Mouse (Mus musculus) myocyte (in vitro differentiated cells): ENCODE data around the gene Hoxa4. TPM values are rescaled to one million over a fixed set of nuclear protein-coding genes. Genes with fewer than 3 reads are reported as not detected.
A peak's percentile ranks its signal among the peaks of the same experiment; 100 is the strongest.

Experiments
- H3K27me3 ChIP-seq: one replicate; pipeline ENCODE4 v1.6.1; 2011; ENCODE audit not compliant: control insufficient read depth, insufficient read depth, insufficient read length
- H3K36me3 ChIP-seq: one replicate; pipeline ENCODE4 v1.6.1; 2011; ENCODE audit not compliant: control insufficient read depth, insufficient read depth
- H3K4me2 ChIP-seq: one replicate; pipeline ENCODE4 v1.6.1; 2011; ENCODE audit warnings: low read depth, control low read depth
- H3K4me3 ChIP-seq: one replicate; pipeline ENCODE4 v1.5.1; 2011; ENCODE audit warnings: mild to moderate bottlenecking, control low read depth, moderate library complexity
- H3K79me2 ChIP-seq: one replicate; pipeline ENCODE4 v1.6.1; 2011; ENCODE audit not compliant: control insufficient read depth, insufficient read depth
- H3ac ChIP-seq: one replicate; pipeline ENCODE4 v1.6.1; 2011; ENCODE audit not compliant: control insufficient read depth, insufficient read length
- CEBPB ChIP-seq: IDR thresholded peaks from 2 replicates; pipeline ENCODE4 v1.6.1; 2011; ENCODE audit warnings: mild to moderate bottlenecking, moderate library complexity; ENCODE audit not compliant: poor library complexity, insufficient read depth, severe bottlenecking
- E2F4 ChIP-seq: IDR thresholded peaks from one replicate; pipeline ENCODE4 v1.6.1; 2011; ENCODE audit warnings: mild to moderate bottlenecking, control low read depth, moderate library complexity; ENCODE audit not compliant: insufficient read depth
- MAX ChIP-seq: IDR thresholded peaks from one replicate; pipeline ENCODE4 v1.6.1; 2011; ENCODE audit warnings: low read depth, mild to moderate bottlenecking, control low read depth
- MYOD1 ChIP-seq, 3 experiments: IDR thresholded peaks; one replicate each; pipeline ENCODE4 v1.6.1; 2011; ENCODE audit warnings: control low read depth in 2 of 3, low read depth in 2 of 3, mild to moderate bottlenecking in 2 of 3, moderate library complexity in 1 of 3; ENCODE audit not compliant: insufficient read length in 2 of 3, control insufficient read depth in 1 of 3
- MYOG ChIP-seq, 3 experiments: IDR thresholded peaks; one replicate each; pipeline ENCODE4 v1.6.1; 2011; ENCODE audit warnings: control low read depth in 2 of 3, low read depth in 2 of 3, mild to moderate bottlenecking in 2 of 3; ENCODE audit not compliant: insufficient read length in 2 of 3, control insufficient read depth in 1 of 3, insufficient read depth in 1 of 3
- POLR2A ChIP-seq: IDR thresholded peaks from one replicate; pipeline ENCODE4 v1.6.1; 2011; ENCODE audit warnings: low read depth, mild to moderate bottlenecking, control low read depth, moderate library complexity; ENCODE audit not compliant: insufficient read length
- POLR2AphosphoS2 ChIP-seq: IDR thresholded peaks from one replicate; pipeline ENCODE4 v1.6.1; 2011; ENCODE audit warnings: low read depth, control low read depth; ENCODE audit not compliant: insufficient read length
- REST ChIP-seq: IDR thresholded peaks from one replicate; pipeline ENCODE4 v1.6.1; 2011; ENCODE audit warnings: mild to moderate bottlenecking, control low read depth, moderate library complexity; ENCODE audit not compliant: insufficient read depth, insufficient read length
- SRF ChIP-seq: IDR thresholded peaks from one replicate; pipeline ENCODE4 v1.6.1; 2011; ENCODE audit warnings: low read depth; ENCODE audit not compliant: control insufficient read depth, insufficient read length
- TCF12 ChIP-seq: IDR thresholded peaks from one replicate; pipeline ENCODE4 v1.6.1; 2011; ENCODE audit warnings: mild to moderate bottlenecking, control low read depth; ENCODE audit not compliant: poor library complexity, insufficient read depth, severe bottlenecking
- TCF3 ChIP-seq: IDR thresholded peaks from one replicate; pipeline ENCODE4 v1.6.1; 2011; ENCODE audit warnings: low read depth, control low read depth; ENCODE audit not compliant: insufficient read length
- USF1 ChIP-seq: IDR thresholded peaks from one replicate; pipeline ENCODE4 v1.6.1; 2011; ENCODE audit warnings: low read depth, mild to moderate bottlenecking, control low read depth, moderate library complexity
- polyA plus RNA-seq: library from polyadenylated mRNA; unstranded; fragments of >200 nt; fragmentation: generic; extraction: Trizol; gene quantifications from one replicate; pipeline ENCODE4 v1.2.1, GENCODE M21; 2012; ENCODE audit warnings: missing spikeins

Gene Hoxa4
- polyA plus RNA-seq, 1 experiment, result 1.4 TPM

- Histone ChIP-seq H3K4me3 (no peak overlapping the region), H3K79me2 (peaks cover 4% of the 10 kb centered on the region), H3K4me2 (no peak overlapping the region), H3K36me3 (no peaks in the 10 kb centered on the region), H3K27me3 (no peaks in the 10 kb centered on the region), H3ac (no peak overlapping the region)
- TF ChIP-seq SRF (no peak), USF1 (no peak), TCF3 (no peak), REST (no peak), MAX (no peak), POLR2A (no peak), POLR2AphosphoS2 (no peak), CEBPB (no peak), E2F4 (no peak), MYOD1 (IDR thresholded peaks at IDR 0.05; ENCODE audit: control insufficient read depth in 1 of 3, insufficient read length in 2 of 3, low read depth in 2 of 3) (no peak), TCF12 (no peak), MYOG (IDR thresholded peaks at IDR 0.05; ENCODE audit: control insufficient read depth in 1 of 3, insufficient read depth in 1 of 3, insufficient read length in 2 of 3, low read depth in 2 of 3) (no peak)
Observed at GRCm38 (mm10) chr6:52189909-52190308, 1.6 kb downstream of the Hoxa4 start.

- no peak overlapping the region for H3K4me2 ChIP-seq
- no peak overlapping the region for H3ac ChIP-seq
- peaks cover 4% of the 10 kb centered on the region for H3K79me2 ChIP-seq
- no peaks in the 10 kb centered on the region for H3K27me3 ChIP-seq
- TF ChIP-seq SRF (no peak), MYOG (IDR thresholded peaks at IDR 0.05; ENCODE audit: control insufficient read depth in 1 of 3, insufficient read depth in 1 of 3, insufficient read length in 2 of 3, low read depth in 2 of 3) (peak; percentile 37 to 80 (median 59)), POLR2A (no peak), MYOD1 (IDR thresholded peaks at IDR 0.05; ENCODE audit: control insufficient read depth in 1 of 3, insufficient read length in 2 of 3, low read depth in 2 of 3) (peak in 2 of 3 experiments; percentile 55 to 70)
- H3K36me3 ChIP-seq, result no peaks in the 10 kb centered on the region
- H3K4me3 ChIP-seq, result no peak overlapping the region
Observed at GRCm38 (mm10) chr6:52189172-52189591, 2.4 kb downstream of the Hoxa4 start.

DNA sequence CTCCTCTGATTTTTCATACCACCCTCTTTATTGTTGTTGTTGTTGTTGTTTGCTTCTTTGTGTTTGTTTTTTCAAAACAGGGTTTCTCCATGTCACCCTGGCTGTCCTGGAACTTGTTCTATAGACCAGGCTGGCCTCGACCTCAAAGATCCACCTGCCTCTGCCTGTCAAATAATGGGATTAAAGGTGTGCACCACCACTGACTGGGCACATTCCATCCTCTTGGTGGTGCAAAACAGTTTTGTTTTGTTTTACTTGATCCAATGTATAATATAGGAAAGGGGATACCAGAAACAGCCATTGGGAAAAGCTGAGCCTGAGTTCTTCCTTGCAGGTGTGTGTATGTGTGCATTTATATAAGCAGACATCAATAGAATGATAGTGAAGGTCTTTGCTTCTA is 5.1 kb downstream of the Hoxa4 start:
- H3ac ChIP-seq, result no peak overlapping the region
- H3K4me3 ChIP-seq, result no peak overlapping the region
- TF ChIP-seq MYOD1 (IDR thresholded peaks at IDR 0.05; ENCODE audit: control insufficient read depth in 1 of 3, insufficient read length in 2 of 3, low read depth in 2 of 3) (peak in 2 of 3 experiments; percentile 21 to 64), POLR2A (no peak), SRF (no peak), TCF3 (no peak), USF1 (no peak), REST (no peak), POLR2AphosphoS2 (no peak)
- H3K27me3 ChIP-seq, result no peaks in the 10 kb centered on the region
- no peaks in the 10 kb centered on the region for H3K79me2 ChIP-seq
- no peak overlapping the region for H3K4me2 ChIP-seq
- H3K36me3 ChIP-seq, result no peaks in the 10 kb centered on the region

DNA sequence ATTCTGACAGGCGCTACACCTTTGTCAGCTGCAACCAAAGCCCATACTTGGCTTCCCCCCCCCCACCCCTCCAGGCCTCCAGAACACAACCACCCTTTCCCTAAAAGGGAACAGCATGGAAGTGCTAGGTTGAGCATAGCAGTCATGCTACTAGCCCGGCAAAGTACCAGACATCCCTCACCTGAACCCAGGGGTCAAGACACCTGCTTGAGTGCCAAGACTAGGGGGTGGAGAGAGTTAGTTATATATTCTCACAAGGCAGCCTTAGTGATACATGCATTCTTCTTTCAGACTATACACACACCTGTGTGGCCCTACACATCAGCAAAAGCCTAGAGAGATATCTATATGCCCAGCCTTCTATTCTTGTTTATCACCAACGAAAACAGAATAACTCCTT is 5.7 kb downstream of the Hoxa4 start:
- Histone ChIP-seq H3K36me3 (no peaks in the 10 kb centered on the region), H3K4me2 (no peak overlapping the region), H3K4me3 (no peak overlapping the region), H3K79me2 (no peaks in the 10 kb centered on the region), H3ac (no peak overlapping the region), H3K27me3 (no peaks in the 10 kb centered on the region)
- TF ChIP-seq MYOG (IDR thresholded peaks at IDR 0.05; ENCODE audit: control insufficient read depth in 1 of 3, insufficient read depth in 1 of 3, insufficient read length in 2 of 3, low read depth in 2 of 3) (no peak), MYOD1 (IDR thresholded peaks at IDR 0.05; ENCODE audit: control insufficient read depth in 1 of 3, insufficient read length in 2 of 3, low read depth in 2 of 3) (no peak), USF1 (no peak), E2F4 (no peak)

DNA sequence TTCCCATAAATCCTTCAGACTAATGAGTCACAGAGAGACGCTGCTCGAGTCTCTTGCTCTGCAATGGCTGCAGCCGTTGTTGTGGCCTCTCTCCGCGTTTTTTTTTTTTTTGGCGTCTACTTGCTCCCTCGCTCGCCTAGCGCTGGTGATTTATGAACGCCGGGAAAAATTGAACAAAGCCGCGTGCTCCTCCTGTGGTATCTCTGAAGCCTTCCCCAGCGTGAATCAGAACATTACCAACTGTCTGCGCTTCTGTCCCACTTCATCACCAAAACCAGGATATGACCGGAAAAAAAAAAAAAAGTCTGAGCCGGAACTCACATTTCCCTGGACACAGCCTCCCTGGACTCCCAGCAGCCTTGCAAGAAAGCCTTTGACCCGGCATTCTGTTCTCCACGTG is 6.3 kb downstream of the Hoxa4 start:
- no peaks in the 10 kb centered on the region for H3K79me2 ChIP-seq
- no peak overlapping the region for H3K4me3 ChIP-seq
- TF ChIP-seq USF1, result no peak
- TF ChIP-seq CEBPB, result no peak
- TF ChIP-seq MYOD1 (IDR thresholded peaks at IDR 0.05; ENCODE audit: control insufficient read depth in 1 of 3, insufficient read length in 2 of 3, low read depth in 2 of 3), result no peak
- no peak for TF ChIP-seq TCF12
- no peak for TF ChIP-seq MYOG (IDR thresholded peaks at IDR 0.05; ENCODE audit: control insufficient read depth in 1 of 3, insufficient read depth in 1 of 3, insufficient read length in 2 of 3, low read depth in 2 of 3)
- no peak for TF ChIP-seq TCF3
- no peak for TF ChIP-seq REST
- no peak for TF ChIP-seq SRF
- no peak for TF ChIP-seq POLR2AphosphoS2
- no peak for TF ChIP-seq E2F4
- no peak for TF ChIP-seq MAX
- TF ChIP-seq POLR2A, result no peak
- H3K4me2 ChIP-seq, result no peak overlapping the region
- H3K36me3 ChIP-seq, result no peaks in the 10 kb centered on the region
- H3ac ChIP-seq, result no peak overlapping the region
- no peaks in the 10 kb centered on the region for H3K27me3 ChIP-seq
